Mouse (Mus musculus) MEL (cell line): Measurements from ENCODE around the gene Srgap3.

Experiments used
- CHD2 ChIP-seq: IDR thresholded peaks from 2 replicates; pipeline ENCODE4 v1.6.1; 2011; ENCODE audit warnings: low read length, improper control_type of control experiment
- CTCF ChIP-seq, 3 experiments: IDR thresholded peaks in 2 of 3; conservative IDR thresholded peaks in 1 of 3; 2 replicates each; pipeline ENCODE4 v1.5.1; 2011 to 2012; ENCODE audit warnings: low read length in 3 of 3, low read depth in 2 of 3, mild to moderate bottlenecking in 2 of 3, improper control_type of control experiment in 1 of 3, inconsistent platforms in 1 of 3, mixed read lengths in 1 of 3, moderate library complexity in 1 of 3; ENCODE audit not compliant: control insufficient read depth in 1 of 3, insufficient read depth in 1 of 3, poor library complexity in 1 of 3, severe bottlenecking in 1 of 3
- EP300 ChIP-seq, 2 experiments: IDR thresholded peaks; 2 replicates each; pipeline ENCODE4 v1.6.1; 2011; ENCODE audit warnings: improper control_type of control experiment in 2 of 2, low read length in 2 of 2, low read depth in 1 of 2, mild to moderate bottlenecking in 1 of 2
- GABPA ChIP-seq: IDR thresholded peaks from 2 replicates; pipeline ENCODE4 v1.6.1; 2012; ENCODE audit warnings: low read depth, mild to moderate bottlenecking, inconsistent platforms, low read length, improper control_type of control experiment, moderate library complexity
- JUND ChIP-seq: IDR thresholded peaks from 2 replicates; pipeline ENCODE4 v1.6.1; 2011; ENCODE audit warnings: low read depth, mild to moderate bottlenecking, improper control_type of control experiment, low read length
- MAFK ChIP-seq: IDR thresholded peaks from 2 replicates; pipeline ENCODE4 v1.6.1; 2011; ENCODE audit warnings: low read depth, mild to moderate bottlenecking, low read length, improper control_type of control experiment, borderline replicate concordance
- MXI1 ChIP-seq: IDR thresholded peaks from 2 replicates; pipeline ENCODE4 v1.6.1; 2011; ENCODE audit warnings: mild to moderate bottlenecking, low read depth, low read length, improper control_type of control experiment
- NRF1 ChIP-seq: IDR thresholded peaks from 2 replicates; pipeline ENCODE4 v1.6.1; 2014; ENCODE audit warnings: low read depth, mild to moderate bottlenecking, inconsistent platforms, low read length, improper control_type of control experiment, moderate library complexity; ENCODE audit not compliant: poor library complexity, insufficient read depth, severe bottlenecking
- RCOR1 ChIP-seq: IDR thresholded peaks from 2 replicates; pipeline ENCODE4 v1.6.1; 2012; ENCODE audit warnings: low read depth, mild to moderate bottlenecking, inconsistent platforms, low read length, improper control_type of control experiment

GRCm38 (mm10) chr6:112930011-112930451 is 17.0 kb downstream of the Srgap3 start:
- TF ChIP-seq NRF1 (no peak), JUND (no peak), RCOR1 (no peak), CTCF (IDR thresholded peaks at IDR 0.05 in 2 of 3, conservative IDR thresholded peaks at IDR 0.05 in 1 of 3; ENCODE audit: control insufficient read depth in 1 of 3, insufficient read depth in 1 of 3, low read depth in 2 of 3, low read length in 3 of 3, poor library complexity in 1 of 3, severe bottlenecking in 1 of 3) (no peak), CHD2 (peak; percentile 89), MAFK (no peak), MXI1 (no peak), GABPA (no peak), EP300 (IDR thresholded peaks at IDR 0.05; ENCODE audit: low read depth in 1 of 2, low read length in 2 of 2) (no peak)
